Mouse (Mus musculus): Measurements from ENCODE around the gene Jak2.

The Jak2 gene

GRCm38 (mm10) chr19:29311791-29312190 is 60.2 kb downstream of the Jak2 start:
- no peak for DNase-seq

GRCm38 (mm10) chr19:29312661-29313060 is 61.0 kb downstream of the Jak2 start:
- DNase-seq, result no peak

GRCm38 (mm10) chr19:29323416-29324049 is 71.9 kb downstream of the Jak2 start:
- no peak for DNase-seq

- DNase-seq, result peak; percentile 50 to 77
Measured at GRCm38 (mm10) chr19:29325053-29325851, 73.6 kb downstream of the Jak2 start, which contains the start of gene Insl6. Gene Insl6 (minus strand): TSS chr19:29325356.

- DNase-seq, result no peak
Measured at GRCm38 (mm10) chr19:29325852-29326180, 74.2 kb downstream of the Jak2 start.

GRCm38 (mm10) chr19:29326396-29326795 is 74.8 kb downstream of the Jak2 start:
- no peak for DNase-seq

- no peak for DNase-seq
Measured at GRCm38 (mm10) chr19:29326822-29327552, 75.4 kb downstream of the Jak2 start.

- DNase-seq, result peak; percentile 53 to 55
Measured at GRCm38 (mm10) chr19:29334068-29334745, 82.6 kb downstream of the Jak2 start, which contains the start of gene Rln1. Gene Rln1 (minus strand): TSS chr19:29334670.

- DNase-seq, result no peak
Measured at GRCm38 (mm10) chr19:29336624-29337023, 85.0 kb downstream of the Jak2 start.

GRCm38 (mm10) chr19:29341029-29341428 is 89.4 kb downstream of the Jak2 start:
- no peak for DNase-seq

- no peak for DNase-seq
Measured at GRCm38 (mm10) chr19:29342281-29342680, 90.7 kb downstream of the Jak2 start.

GRCm38 (mm10) chr19:29344868-29345267 is 93.2 kb downstream of the Jak2 start:
- DNase-seq, result no peak

GRCm38 (mm10) chr19:29345636-29346035 is 94.0 kb downstream of the Jak2 start:
- no peak for DNase-seq

GRCm38 (mm10) chr19:29350991-29351390 is 99.4 kb downstream of the Jak2 start:
- DNase-seq, result no peak

GRCm38 (mm10) chr19:29354895-29355877 is 103.6 kb downstream of the Jak2 start:
- DNase-seq, result peak; percentile 88 to 95

GRCm38 (mm10) chr19:29356281-29356680 is 104.7 kb downstream of the Jak2 start:
- DNase-seq, result no peak

GRCm38 (mm10) chr19:29360251-29360650 is 108.6 kb downstream of the Jak2 start:
- no peak for DNase-seq

- peak; percentile 93 to 94 for DNase-seq
Measured at GRCm38 (mm10) chr19:29361468-29362130, 110.0 kb downstream of the Jak2 start.

- DNase-seq, result no peak
Measured at GRCm38 (mm10) chr19:29362173-29362930, 110.7 kb downstream of the Jak2 start.

Data from cerebellum, postnatal 25 days (tissue).